Mouse (Mus musculus): ENCODE data around the gene Ddx23.

The Ddx23 gene

GRCm38 (mm10) chr15:98608058-98608783, 54.5 kb downstream of the Ddx23 start:
- DNase-seq (ENCODE audit: low spot score in 2 of 2): peak in 1 of 2 experiments; percentile 42

- DNase-seq (ENCODE audit: low spot score in 2 of 2): peak in 1 of 2 experiments; percentile 57
Observed at GRCm38 (mm10) chr15:98607557-98607956, 55.1 kb downstream of the Ddx23 start.

- no peak for DNase-seq (ENCODE audit: low spot score in 2 of 2)
Observed at GRCm38 (mm10) chr15:98606739-98607138, 56.0 kb downstream of the Ddx23 start.

- no peak for DNase-seq (ENCODE audit: low spot score in 2 of 2)
Observed at GRCm38 (mm10) chr15:98606051-98606536, 56.6 kb downstream of the Ddx23 start.

- DNase-seq (ENCODE audit: low spot score in 2 of 2): no peak
Observed at GRCm38 (mm10) chr15:98604041-98604575, 58.6 kb downstream of the Ddx23 start.

- DNase-seq (ENCODE audit: low spot score in 2 of 2): no peak
Observed at GRCm38 (mm10) chr15:98602921-98603458, 59.7 kb downstream of the Ddx23 start.

GRCm38 (mm10) chr15:98602191-98602881, 60.4 kb downstream of the Ddx23 start:
- peak in 1 of 2 experiments; percentile 36 for DNase-seq (ENCODE audit: low spot score in 2 of 2)

GRCm38 (mm10) chr15:98601832-98602190, 60.9 kb downstream of the Ddx23 start:
- DNase-seq (ENCODE audit: low spot score in 2 of 2): no peak

GRCm38 (mm10) chr15:98600036-98600709, 62.5 kb downstream of the Ddx23 start:
- DNase-seq (ENCODE audit: low spot score in 2 of 2): no peak

- no peak for DNase-seq (ENCODE audit: low spot score in 2 of 2)
Observed at GRCm38 (mm10) chr15:98596609-98597008, 66.1 kb downstream of the Ddx23 start.
